Mouse (Mus musculus): ENCODE measurements around the gene Mtrf1l.

Mtrf1l gene

DNA sequence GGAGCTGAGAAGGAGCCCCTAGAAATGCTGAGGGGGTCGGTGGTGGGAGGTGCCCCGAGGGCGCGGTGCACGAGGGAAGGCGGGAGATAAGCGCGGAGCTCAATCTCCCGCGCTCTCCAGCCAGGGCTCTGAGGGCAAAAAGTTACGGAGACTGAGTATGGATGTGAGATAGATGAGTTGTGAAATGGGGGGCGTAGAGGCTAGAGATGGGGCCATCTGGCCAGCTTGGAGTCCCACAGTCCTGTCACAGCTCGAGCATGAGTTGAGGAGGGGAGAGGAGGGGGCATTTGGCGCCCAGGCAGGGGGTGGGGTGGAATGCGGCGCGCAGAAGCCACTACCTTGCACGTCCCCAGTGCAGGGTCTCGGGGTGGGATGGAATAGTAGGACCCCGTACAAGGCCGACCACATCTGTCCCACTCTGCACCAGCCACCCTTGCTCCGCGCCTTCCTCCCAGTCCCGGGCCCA is 19.0 kb downstream of the Mtrf1l start:
- peak; percentile 3 to 40 for DNase-seq (ENCODE audit: low spot score in 2 of 2)

DNA sequence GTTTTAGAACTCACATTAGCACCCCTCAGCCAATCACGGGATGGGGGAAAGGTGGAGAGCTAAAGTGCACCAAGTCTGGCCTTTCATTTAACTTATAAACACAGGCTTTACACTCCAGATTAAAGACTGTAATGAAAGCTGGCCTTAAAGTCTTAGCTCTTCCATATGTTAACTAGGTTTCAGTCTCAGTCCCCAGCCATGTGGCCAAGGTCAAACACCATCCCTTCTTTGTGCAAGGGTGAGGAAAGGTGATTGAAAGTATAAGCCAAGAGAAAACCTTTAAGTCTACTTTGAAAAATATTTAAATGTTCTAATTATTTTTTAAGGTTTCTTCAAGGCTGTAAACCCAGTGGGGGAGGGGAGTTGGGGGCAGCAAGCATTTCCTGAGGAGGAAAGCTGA is 20.0 kb downstream of the Mtrf1l start:
- DNase-seq (ENCODE audit: low spot score in 2 of 2): no peak

- DNase-seq (ENCODE audit: low spot score in 2 of 2): no peak
Measured at GRCm38 (mm10) chr10:5802866-5803265, 20.8 kb downstream of the Mtrf1l start.

GRCm38 (mm10) chr10:5800490-5800889 is 23.2 kb downstream of the Mtrf1l start:
- DNase-seq (ENCODE audit: low spot score in 2 of 2): peak in 1 of 2 experiments; percentile 30

DNA sequence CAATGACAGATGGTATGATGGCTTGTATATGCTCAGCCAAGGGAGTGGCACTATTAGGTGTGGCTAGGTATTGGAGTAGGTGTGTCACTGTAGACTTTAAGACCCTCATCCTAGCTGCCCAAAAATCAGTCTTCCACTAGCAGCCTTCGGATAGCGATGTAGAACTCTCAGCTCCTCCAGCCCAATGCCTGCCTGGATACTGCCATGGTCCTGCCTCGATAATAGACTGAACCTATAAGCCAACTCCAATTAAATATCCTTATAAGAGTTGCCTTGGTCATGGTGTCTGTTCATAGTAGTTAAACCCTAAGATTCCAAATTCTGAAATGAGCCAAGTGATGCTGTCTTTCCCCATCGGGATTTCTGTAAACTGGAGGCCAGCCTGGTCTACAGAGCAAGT is 25.6 kb downstream of the Mtrf1l start:
- no peak for DNase-seq (ENCODE audit: low spot score in 2 of 2)

GRCm38 (mm10) chr10:5790657-5791056 is 33.1 kb downstream of the Mtrf1l start:
- DNase-seq (ENCODE audit: low spot score in 2 of 2): no peak

- DNase-seq (ENCODE audit: low spot score in 2 of 2): no peak
Measured at GRCm38 (mm10) chr10:5786923-5787322, 36.8 kb downstream of the Mtrf1l start.
